Mouse (Mus musculus): ENCODE measurements around the gene Dock1.

DNA sequence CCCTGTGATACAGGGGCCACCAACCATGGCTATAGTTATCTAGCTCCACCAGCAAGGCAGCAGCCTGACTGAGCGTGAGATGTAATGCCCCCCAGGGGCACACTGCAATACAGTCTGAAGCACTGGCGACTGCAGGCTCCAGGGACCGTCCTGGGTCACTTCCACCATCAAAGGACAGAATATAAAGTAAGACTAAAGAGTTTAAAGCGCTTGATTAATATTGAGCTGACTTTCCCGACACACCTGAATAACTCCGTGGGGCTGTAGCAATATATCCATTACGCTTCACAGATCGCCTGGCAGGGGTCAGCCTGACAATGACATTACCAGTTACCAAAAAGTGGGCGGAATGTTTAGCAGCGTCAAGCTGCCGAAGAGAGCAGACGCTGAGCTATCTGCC lies 464.2 kb downstream of the Dock1 start:
- no peak for TF ChIP-seq CTCF (IDR thresholded peaks at IDR 0.05; ENCODE audit: extremely low read depth, insufficient read depth, low read length)
- no peak for TF ChIP-seq POLR2A (IDR thresholded peaks at IDR 0.05; ENCODE audit: extremely low read depth, insufficient read depth, low read length)
